Mouse (Mus musculus) hematopoietic multipotent progenitor cell, adult 10-12 weeks (in vitro differentiated cells): ENCODE measurements around the gene Faf1. TPM values are rescaled to one million over a fixed set of nuclear protein-coding genes. Genes with fewer than 3 reads are reported as not detected.

Experiments
- polyA plus RNA-seq: library from polyadenylated mRNA; stranded (reverse); fragments of >175 nt; gene quantifications from 2 replicates; pipeline ENCODE4 v1.2.3, GENCODE M21; 2012; ENCODE audit warnings: low replicate concordance

The Faf1 gene
- 3.9 and 4.5 TPM in 2 replicates for polyA plus RNA-seq

DNA sequence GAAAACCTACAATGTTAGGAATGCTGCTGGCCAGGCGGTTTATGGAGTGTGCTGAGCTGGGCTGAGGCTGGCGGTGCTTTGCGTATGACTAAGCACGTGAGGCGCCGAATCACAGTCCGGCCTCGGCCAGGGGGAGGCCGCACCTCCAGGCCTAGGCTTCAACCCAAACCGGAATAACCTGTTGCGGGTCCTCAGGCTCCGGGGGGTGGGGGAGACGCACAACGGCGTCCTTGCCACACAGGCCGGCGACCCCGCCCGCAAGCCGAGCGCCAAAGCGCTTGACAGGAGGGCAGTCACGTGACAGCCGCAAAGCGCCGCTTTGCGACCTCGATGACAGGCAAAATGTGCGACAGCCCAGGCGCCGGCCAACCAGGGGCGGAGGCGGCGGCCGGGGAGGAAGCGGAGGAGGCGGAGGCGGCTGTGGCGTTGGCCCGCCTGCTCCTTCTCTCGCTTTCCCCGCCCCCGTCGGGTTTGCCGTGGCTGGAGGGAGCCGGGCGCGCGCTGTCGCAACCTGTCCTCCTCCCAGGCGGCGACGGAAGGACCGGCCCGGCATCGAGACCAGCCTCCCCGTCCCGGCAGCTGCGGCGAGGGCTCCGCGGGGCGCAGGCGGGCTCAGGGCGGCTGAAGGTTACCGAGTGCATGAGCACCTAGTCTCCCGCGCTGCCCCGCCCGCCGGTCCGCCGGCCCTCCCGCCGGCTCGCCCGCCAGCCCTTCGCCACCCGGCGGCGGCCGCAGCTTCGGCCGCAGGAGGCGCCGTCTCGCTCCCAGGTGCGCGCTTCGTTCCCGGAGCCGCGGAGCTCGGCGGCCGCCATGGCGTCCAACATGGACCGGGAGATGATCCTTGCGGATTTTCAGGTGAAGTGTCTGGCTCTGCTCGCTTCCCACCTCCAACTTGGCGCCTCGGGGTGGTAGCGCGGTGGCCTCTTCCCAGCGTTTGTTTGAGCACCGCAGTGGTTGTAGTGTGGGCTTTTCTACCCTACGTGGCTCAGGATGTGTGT, at the start of gene Faf1:
Gene Faf1 (plus strand): TSS at position 371 of the 998 bp plus-strand sequence.

DNA sequence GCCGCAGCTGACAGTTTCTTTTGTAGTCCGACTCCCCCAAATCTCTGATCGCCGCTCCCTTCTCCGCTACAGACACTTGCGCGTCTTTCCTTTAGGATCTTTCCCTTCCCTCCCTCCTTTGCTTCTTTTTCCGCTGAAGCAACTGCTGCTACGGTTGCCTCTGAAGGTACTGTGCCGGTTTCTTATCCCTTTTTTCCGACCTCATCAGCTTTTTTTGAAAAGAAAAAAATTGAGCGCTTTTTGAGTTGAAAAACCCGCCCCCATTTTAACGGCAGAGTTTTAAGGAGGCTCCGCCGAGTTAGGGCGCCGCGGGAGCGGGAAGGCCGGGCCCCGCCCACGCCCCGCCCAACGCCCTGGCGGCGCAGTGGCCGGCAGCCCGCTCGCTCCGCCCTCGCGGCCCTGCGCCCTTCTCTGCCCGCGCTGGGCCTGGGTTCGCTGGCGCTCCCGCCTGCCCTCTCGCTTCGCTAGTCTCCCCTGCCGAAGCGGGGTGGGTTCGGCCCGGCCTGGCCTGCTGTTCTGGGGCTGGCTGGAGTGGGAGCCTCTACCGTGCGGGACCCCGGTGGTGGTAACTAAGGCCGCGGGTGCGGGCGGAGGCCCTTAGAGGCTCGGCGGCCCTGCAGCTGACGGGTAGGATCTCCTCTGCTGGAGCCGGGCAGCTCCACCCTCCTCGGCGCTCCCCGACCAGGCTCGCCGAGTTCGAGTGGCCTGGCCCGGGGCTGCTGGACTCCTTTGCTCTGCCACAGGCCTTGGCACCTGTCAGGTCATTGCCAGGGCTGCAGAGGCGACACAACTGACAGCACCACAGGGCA, 9.7 kb upstream of the Faf1 start, which contains the start of gene Cdkn2c:
Gene Cdkn2c (minus strand): TSS at position 729 of the 809 bp plus-strand sequence.

DNA sequence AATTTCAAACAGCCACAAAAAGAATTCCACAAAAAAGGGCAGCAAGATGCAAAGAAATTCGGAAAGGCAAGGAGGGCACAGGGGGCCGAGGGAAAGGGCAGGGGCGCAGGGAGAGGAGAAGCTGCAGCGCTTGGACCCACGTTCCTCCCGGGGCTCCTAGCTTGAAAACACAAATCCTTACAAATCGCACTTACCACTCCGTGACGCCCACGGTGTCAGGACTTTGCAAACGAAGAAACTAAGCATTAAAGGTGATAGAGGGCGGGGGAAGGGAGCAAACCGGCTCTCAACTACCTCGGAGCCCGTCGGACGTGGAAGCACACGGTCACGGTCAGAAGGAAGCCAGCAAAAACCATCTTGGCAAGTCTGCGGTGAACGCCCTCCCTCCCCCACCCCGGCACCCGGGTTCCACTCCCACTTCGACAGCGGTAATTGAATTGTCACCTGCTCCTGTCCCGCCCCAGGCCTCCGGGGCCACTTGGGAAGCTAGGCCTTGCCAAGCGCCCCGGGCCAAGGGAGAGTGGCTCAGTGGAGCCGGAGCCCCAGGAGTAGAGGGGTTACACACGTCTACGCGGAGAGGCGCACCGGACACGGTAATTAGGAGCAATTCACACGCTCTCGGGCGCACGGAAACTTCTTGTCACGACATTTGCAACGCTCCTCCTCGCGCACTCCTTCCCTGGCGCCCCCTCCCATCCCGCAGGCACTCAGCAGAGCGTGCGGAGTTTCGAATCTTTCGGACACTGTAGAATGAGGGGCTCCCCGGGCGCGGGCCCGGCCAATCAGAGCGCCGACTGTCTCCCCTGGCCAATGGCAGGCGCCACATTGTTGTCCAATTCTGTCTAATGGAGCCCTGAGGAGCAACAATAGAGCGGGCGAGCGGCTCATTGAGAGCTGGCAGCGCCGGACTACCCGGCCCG, 301.0 kb downstream of the Faf1 start, which contains the start of gene Dmrta2:
Gene Dmrta2 (plus strand): TSS at position 906 of the 920 bp plus-strand sequence.

Other genes starting within 250 kb of the Faf1 start
- gene Rnf11, start 191.9 kb upstream of the Faf1 start, polyA plus RNA-seq: 29.8 and 36.7 TPM in 2 replicates
- not detected in 2 replicates for gene 4930522H14Rik, start 145.3 kb upstream of the Faf1 start, polyA plus RNA-seq
- 17.8 and 21.5 TPM in 2 replicates for gene Cdkn2c, start 9.4 kb upstream of the Faf1 start, polyA plus RNA-seq